Mouse (Mus musculus): ENCODE measurements at regions not wholly inside any gene's neighbourhood (a gene's known extent, or its start where the extent isn't known, plus 50 kb on each side); places are given as distances from the start of the nearest gene placed in this dataset.

- no peak for DNase-seq (ENCODE audit: low spot score)
These were observed 202.3 kb downstream of the Gadd45g start for GRCm38 (mm10) chr13:52048777-52049176.

- DNase-seq (ENCODE audit: low spot score), result no peak
These were observed 202.8 kb downstream of the Gadd45g start for GRCm38 (mm10) chr13:52049249-52049648.

DNA sequence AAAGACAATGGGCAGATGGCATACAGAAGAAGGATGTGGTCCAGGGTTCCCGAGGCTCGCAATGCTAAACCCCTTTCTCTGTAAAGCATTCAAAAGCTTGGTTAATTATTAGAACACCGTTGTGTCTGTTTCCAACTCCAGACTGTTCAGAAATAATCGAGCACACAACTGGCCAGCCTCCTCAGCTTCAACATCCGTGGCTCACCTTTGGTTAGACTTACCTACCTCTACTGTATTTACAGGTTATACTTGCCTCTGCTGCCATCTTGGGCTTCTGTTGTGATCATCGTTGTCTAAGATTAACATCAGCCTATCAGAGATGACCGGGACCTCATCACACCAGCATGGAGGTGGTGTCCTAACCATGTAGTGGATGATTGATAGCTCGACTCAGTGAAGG, 209.3 kb downstream of the Gadd45g start:
- no peak for DNase-seq (ENCODE audit: low spot score)

GRCm38 (mm10) chr13:52057456-52057855, 211.0 kb downstream of the Gadd45g start:
- no peak for DNase-seq (ENCODE audit: low spot score)

DNA sequence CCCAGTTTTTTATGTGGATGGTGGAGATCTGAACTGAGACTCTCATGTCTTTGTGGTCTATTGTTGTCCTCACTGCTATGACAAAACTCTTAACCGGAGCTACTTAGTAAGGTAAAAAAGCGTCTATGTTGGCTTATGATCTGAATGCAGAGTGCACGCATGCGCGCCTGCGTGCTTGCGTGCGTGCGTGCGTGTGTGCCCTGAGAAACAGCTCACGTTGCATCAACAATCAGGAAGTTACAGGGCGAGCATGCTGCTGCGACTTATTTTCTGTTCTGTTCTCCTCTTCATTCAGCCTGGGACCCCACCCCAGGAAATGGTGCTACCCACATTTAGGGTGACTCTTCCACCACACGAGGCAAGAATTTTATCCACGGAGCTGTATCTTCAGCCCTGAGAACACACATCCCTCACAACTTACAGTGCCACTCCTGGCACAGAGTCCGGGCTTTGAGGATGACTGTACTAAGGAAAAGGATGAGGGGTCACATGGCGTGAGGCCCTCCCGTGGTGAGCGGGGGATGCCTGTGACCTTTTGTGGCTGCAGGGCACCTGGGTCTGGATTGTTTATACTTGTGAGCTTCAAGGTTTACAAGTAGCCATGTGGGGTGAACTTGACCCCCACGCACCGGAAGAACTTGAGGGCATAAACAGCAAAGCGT, 213.4 kb downstream of the Gadd45g start:
- no peak for DNase-seq (ENCODE audit: low spot score)

- DNase-seq (ENCODE audit: low spot score), result peak; percentile 71
These were observed 214.0 kb downstream of the Gadd45g start for GRCm38 (mm10) chr13:52060418-52060870.

GRCm38 (mm10) chr13:52061454-52061853, 215.0 kb downstream of the Gadd45g start:
- DNase-seq (ENCODE audit: low spot score), result no peak

DNA sequence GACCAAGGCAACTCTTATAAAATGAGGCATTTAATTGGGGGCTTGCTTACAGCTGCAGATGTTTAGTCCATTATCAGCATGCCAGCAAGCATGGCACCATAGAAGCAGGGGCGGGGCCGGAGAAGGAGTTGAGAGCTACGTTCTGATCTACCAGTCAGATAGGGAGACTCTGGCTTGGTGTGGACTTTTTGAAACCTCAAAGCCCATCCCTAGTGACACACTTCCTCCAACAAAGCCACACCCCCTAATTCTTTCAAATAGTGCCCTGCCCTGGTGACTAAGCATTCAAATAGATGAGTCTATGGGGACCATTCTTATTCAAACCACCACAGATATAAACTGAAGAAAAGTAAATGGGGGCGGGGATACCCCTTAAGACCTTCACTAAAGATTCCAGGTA, 215.4 kb downstream of the Gadd45g start:
- no peak for DNase-seq (ENCODE audit: low spot score)

DNA sequence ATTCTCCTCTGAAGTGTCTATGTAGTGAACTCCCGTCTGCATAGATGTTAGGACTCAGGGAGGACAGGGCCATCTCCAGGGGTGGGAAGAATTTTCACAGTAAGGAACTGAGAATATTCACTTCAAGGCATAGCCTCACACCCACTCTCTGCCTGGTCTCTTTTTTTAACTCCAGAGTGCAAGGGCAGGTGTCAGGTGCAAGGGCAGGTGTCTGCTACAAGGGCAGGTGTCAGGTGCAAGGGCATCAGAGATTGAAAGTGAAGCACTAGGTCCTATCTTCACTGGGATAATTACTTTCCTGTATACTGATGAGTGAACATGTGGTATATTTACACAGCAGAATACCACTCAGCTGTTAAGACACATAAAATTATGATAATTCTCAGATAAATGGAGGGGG, 216.1 kb downstream of the Gadd45g start:
- DNase-seq (ENCODE audit: low spot score), result no peak

DNA sequence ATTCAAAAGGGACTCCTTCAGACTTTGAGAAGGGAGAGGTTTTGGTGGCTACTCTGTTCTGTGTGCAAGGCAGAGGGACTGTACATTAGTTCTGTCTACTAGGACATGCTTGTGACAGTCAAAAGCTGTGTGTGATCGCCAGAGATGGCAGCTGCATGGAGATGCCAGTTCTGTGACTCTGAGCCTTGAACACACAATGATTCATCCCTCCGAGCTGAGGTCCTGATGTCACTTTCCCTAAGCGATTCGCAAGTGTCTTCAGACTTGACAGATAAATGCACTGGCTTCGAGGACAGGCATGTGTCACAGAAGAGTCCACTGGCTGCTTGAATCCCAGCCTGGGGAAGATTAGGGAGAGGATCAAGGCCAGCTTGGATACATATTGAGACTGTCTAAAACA, 218.8 kb downstream of the Gadd45g start:
- no peak for DNase-seq (ENCODE audit: low spot score)

- no peak for DNase-seq (ENCODE audit: low spot score)
These were observed 219.2 kb downstream of the Gadd45g start for GRCm38 (mm10) chr13:52065720-52066119.

DNA sequence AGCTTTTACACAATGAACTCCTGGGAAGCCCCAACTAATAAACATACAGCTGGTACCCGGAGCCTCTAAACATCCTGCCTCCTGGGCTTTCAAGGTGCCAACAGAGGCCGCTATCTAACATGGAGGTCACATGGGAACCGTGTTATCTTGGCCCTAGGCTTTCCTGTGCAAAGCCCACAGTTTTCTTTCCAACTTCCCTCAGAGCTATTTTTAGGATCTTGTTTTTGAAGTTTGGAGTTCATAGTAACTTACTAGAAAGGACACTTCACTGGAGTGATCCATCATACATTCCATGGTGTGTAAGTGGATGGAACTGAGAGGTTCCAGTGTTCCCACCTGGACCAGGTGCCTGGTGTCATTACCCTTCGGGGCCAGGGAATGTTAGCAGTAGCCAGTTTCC, 220.6 kb downstream of the Gadd45g start:
- DNase-seq (ENCODE audit: low spot score), result no peak

GRCm38 (mm10) chr13:52068886-52069439, 222.5 kb downstream of the Gadd45g start:
- no peak for DNase-seq (ENCODE audit: low spot score)

- no peak for DNase-seq (ENCODE audit: low spot score)
These were observed 223.2 kb downstream of the Gadd45g start for GRCm38 (mm10) chr13:52069714-52070113.

DNA sequence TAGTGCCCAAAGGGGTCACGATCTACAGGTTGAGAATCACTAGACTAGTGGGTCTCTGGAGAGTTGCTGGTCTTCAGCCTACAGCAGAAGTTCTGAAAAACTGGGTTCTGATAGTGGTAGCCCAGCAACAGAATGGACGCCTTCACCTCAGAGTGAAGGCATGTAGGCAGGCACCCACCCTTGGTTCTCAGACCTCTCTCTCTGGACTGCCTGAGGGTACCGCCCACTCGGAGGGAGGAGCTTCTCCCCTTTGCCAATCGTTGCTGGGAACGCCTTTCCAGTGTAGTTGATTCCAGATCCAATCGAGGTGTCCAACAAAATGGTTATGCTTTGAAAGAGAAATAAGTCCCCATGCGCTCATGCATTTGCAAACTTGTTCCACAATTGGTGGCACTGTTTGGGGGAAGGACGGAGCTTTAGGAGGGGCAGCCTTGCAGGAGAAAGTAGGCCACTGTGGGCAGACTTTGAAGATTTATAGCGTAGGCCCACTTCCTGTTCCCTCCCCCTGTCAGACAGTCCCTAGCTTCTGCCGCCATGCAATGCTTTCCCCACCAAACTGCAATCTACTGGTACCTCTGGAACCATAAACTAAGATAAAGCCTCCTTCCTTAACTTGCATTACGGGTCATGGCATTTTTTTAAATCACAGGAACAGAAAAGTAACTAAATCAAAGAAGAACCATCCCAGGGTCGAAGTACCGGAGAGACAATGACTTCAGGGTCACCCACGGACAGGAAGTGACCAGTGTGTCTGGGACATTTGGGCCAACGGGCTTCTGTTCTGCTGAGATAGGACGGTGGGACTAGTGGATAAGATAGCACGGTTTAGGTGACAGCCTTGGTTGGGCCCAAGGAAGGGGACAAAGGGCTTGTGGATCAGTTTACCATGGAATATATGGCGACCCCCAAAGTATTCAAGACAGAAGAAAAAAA, 224.5 kb downstream of the Gadd45g start:
- DNase-seq (ENCODE audit: low spot score), result no peak

DNA sequence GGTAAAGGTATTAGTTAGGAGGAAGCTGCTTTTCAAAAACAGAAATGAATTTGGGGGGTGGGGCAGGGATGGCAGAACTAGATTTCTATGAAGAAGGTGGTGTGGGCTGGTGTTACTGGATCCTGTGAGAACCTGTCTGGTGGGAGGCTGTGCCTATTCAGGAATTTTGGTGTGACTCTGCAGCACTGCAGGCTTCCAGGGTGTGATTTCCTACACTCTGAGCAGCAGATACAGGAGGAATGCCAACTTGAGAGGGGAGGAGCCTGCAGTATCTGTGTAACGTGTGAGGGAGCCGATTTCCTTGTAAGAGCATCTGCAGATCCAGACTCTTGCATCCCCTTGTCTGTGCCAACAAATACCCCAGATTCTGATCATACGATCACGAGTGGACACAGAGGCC, 231.1 kb downstream of the Gadd45g start:
- DNase-seq (ENCODE audit: low spot score), result no peak

- no peak for DNase-seq (ENCODE audit: low spot score)
These were observed 232.1 kb downstream of the Gadd45g start for GRCm38 (mm10) chr13:52078561-52078960.

- peak; percentile 30 for DNase-seq (ENCODE audit: low spot score)
These were observed 233.3 kb downstream of the Gadd45g start for GRCm38 (mm10) chr13:52079678-52080246.

GRCm38 (mm10) chr13:52083601-52084455, 237.3 kb downstream of the Gadd45g start:
- DNase-seq (ENCODE audit: low spot score), result no peak

- no peak for DNase-seq (ENCODE audit: low spot score)
These were observed 238.6 kb downstream of the Gadd45g start for GRCm38 (mm10) chr13:52085110-52085509.

GRCm38 (mm10) chr13:52088319-52088718, 241.8 kb downstream of the Gadd45g start:
- no peak for DNase-seq (ENCODE audit: low spot score)

DNA sequence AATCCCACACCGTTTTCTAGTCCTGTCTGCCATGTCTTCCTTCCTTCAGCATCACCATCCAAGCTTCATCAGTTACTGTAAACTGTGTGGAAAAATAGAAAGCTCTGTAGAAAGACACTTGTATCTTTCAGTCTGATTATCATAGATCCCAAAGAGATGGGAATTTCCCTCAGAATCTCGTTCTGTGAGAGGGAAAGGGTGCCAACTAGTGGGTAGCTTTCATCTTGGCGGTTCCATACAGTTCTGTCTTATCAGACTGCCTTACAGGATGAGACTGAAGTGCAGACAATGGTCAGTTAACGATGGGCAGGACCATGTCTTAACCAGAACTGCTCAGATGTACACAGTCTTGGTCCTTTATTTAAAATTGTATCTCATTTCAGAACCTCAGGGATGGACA, 243.9 kb downstream of the Gadd45g start:
- DNase-seq (ENCODE audit: low spot score), result no peak

Measured in adipocyte (in vitro differentiated cells).